Mouse (Mus musculus) left cerebral cortex, adult 18-20 months (tissue): ENCODE results near the gene Fubp1. TPM values are rescaled to one million over a fixed set of nuclear protein-coding genes. Genes with fewer than 3 reads are reported as not detected.
"Not testable (repeated sequence)": the region's sequence is repeated elsewhere in the genome, so short reads cannot be mapped to it uniquely, and the experiment has no call there.

Experiments
- DNase-seq, 2 experiments: peaks; one replicate each; pipeline ENCODE4 v3.0.0; 2021 to 2022; ENCODE audit warnings: low spot score in 2 of 2, mixed read lengths in 1 of 2
- total RNA-seq, 2 experiments: library from RNA; stranded (reverse); gene quantifications; 2 replicates each; pipeline ENCODE4 v1.2.3; 2021

The Fubp1 gene
- total RNA-seq, 2 experiments from 2014 or later: 116 to 121 TPM

DNA sequence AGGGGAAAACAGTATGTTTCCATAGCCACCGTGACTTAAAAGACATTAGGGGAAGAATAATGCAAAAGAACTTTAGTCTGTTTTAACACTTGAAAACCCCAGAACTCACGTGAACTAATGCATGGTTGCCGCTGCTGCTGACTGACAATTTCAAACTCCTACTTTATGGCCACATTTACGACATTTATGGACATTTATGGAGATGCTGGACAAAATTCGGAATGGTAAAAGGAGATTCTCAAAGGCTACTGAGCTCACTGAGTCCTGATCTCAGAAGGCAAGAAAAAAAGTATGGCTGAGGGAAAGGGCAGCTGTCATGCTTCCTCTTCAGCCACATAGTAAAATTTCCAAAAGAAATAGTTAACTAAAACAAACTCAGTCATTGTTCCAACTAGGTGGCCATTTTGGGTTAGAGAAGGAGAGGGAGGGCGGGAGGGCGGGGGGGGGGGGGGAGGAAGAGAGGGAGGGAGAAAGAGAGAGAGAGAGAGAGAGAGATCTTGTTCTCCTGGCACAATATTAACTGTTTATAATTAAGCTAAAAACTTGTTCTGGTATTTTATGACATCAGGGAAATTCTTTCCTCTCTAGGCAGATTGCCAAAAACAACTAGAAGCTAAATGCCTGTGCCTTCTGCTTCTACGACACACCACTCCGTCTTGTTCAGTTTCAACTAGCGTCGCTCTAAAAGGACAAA is 17.8 kb upstream of the Fubp1 start:
- DNase-seq: no peak

DNA sequence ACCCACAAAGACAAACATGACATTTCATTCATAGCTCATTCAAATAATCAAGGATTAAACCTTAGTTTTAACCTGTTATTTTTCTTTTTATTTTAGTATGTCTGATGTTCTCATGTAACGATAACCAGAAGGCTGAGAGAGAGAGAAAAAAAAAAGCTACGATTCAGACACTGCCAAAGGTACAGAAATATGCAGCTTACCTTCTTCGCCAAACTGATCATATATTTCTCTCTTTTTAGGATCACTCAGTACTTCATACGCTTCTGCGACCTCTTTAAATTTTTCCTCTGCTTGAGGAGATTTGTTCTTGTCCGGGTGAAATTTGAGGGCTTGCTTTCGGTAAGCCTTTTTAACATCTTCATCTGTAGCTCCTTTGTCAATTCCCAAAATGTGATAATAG is 17.0 kb upstream of the Fubp1 start:
- no peak for DNase-seq

DNA sequence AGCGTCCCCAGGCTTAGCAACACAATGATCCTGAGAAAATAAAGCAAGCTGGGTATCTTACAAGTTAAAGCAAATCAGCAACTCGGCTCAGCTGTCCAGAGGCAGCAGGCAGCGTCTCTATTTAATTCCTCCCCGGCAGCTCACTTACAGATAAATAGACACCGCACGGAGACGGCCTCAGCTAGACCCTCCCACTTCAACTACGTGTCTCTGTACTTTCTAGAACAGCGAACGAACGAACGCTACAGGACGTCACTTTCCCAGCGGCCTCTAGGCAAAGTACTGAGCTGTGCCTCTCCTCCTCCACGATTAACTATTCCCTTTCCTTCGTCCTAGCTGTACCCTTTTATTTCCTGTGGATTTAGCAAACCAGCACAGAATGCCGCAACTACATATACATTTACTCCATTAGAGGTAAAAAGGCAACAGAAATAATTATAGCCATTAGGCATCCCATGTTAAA is 16.6 kb upstream of the Fubp1 start:
- DNase-seq: peak; percentile 82 to 90

DNA sequence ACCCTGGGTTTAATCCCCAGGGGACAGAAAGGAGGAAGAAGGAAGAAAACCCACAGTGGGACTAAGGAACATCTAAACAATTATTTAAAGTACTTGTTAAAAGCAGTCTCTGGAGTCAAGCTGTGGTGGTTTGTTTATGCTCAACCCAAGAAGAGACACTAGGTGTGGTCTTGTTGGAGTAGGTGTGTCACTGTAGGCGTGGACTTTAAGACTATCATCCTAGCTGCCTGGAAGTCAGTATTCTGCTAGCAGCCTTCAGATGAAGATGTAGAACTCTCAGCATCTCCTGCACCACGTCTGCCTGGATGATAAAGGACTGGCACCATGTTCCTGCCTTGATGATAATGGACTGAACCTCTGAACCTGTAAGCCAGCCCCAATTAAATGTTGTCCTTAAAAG is 13.0 kb upstream of the Fubp1 start:
- DNase-seq: not testable (repeated sequence)

DNA sequence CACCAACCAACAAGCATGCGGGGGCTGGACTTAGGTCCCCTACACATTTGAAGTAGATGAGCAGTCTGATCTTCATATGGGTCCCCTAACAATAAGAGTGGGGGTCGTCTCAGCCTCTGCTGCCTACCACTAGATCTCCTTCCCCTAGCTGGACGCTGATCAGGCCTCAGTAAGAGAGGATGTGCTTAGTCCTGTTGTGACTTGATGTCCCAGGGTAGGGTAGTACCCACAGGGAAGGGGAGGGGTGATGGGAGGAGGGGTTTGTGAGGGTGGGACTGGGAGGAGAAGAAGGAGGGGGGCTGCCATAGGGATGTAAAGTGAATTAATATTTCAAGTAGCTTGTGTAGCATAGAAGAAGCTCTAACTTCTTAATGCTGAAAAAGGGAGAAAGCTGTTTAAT is 11.1 kb upstream of the Fubp1 start:
- no peak for DNase-seq

DNA sequence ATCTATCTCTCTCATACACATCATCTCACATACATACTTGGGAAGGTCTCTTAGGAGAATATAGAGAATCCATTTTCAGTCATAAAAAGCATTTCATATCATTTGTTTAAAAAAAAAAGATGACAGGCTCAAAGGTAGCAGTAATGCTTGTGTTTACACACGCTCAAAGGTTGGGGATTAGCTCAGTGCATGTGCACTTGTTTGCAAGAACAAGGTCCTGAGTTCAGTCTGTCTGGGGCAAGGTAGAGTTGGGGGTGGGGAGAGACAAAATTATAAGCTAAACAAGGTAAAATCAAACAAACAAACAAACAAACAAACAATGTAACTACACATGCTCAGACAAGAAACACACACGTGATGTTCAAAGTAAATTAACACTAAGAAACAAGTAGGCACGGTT is 9.0 kb upstream of the Fubp1 start:
- DNase-seq: no peak

DNA sequence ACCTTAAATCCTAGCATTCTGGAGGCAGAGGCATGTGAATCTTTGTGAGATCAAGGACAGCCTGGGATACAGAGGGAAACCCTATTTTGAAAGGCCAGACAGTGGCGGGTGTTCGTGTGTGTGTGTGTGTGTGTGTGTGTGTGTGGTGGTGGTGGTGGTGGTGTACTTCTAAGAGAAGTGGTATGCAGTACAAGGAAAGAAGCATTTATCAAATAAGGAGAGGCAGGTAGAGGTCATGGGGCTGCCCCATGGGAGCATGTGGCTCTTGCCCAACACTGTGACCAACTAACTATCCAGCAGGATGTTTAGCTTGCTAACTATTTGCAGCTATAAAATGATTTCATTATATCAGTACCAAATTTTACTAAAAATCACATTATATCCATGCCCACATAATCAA is 8.6 kb upstream of the Fubp1 start:
- no peak for DNase-seq

DNA sequence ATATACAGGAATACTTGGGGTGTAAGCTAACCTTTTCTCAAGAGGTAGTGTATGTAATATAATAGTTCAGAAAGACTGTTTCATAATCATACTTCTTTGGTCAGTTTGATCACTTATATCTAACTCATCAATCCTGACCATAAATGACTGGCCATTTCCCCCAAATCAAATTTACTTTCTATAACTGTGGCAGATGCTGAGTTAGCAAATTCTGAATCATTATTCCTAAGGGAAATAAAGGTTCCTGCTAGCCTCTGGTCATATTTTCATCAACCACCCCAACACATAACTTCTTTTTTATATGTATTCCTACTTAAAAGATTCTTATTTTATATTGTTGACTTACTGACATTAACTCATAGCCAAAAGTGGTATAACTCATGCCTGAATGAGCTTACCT is 7.3 kb upstream of the Fubp1 start:
- DNase-seq: no peak

DNA sequence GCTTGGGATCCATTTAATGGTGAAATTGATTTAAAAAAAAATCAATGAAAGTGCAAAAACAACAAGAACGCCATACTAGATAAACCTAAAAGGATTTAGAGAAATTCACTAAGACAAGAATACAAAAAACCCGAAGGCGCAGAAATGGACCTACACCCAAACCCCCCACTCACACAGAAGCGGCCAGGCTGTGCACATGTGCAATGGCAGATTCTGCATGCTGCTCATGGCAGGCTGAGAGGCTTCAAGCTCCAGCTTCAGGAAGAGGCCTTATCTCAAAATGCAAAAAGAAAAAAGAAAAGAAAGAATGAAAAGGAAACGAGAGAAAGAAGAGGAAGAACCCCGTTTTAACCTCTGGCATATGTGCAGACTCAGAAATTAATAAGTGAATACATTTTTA is 6.8 kb upstream of the Fubp1 start:
- DNase-seq: no peak

DNA sequence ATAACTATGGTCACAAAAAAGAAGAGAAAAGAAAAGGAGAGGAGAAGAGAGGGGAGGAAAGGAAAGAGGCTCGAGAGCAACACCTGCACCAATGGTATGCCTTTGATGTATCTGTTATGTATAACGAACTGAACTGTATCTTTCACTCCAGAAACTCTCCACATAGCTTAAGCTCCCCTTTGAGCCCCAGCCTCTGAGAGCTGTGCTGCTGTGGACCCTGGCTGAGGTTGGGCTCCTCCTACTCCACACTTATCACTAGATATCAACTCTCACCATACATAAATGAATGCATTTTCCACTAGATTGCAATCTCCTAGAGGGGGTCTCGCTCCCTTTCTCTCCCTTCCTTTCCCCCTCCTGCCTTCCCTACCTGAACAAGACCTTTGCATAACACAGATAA is 6.2 kb upstream of the Fubp1 start:
- DNase-seq: no peak

DNA sequence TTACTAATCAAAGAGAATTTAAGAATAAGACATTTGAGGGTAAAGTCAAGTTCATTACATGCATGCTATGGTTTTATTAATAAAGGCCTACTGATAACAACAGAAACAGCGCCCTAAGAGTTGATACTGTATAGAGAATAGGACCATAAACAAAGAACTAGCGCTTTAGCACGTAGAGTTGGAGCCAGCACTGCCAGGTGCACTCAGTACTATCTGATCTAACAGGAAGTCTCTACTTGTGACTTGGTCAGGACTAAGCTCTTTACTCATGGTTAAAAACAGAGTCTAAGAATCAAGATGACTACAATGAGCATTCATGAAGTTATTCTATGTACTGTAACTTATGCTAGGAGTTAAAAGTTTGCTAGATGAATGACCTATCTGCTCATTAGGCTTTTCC is 5.6 kb upstream of the Fubp1 start:
- DNase-seq: no peak

DNA sequence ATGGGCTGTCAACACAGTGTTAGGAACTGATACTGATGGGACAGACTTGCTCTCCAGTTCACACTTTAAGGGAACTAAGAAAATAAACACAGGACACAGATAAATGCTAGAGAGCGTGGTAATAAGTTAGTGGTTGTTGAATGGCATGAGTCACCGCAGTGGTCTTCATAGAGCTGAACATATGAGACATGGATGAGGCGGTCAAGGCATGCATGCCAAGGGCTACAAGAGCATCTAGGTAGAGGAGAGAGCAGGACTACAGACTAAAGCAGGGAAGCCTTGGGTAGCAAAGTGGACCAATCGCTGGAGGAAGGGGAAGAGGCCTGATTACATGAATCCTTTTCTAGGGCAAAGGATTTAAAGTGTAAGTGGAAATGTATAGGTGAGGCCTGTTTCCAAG is 3.1 kb upstream of the Fubp1 start:
- DNase-seq: no peak

DNA sequence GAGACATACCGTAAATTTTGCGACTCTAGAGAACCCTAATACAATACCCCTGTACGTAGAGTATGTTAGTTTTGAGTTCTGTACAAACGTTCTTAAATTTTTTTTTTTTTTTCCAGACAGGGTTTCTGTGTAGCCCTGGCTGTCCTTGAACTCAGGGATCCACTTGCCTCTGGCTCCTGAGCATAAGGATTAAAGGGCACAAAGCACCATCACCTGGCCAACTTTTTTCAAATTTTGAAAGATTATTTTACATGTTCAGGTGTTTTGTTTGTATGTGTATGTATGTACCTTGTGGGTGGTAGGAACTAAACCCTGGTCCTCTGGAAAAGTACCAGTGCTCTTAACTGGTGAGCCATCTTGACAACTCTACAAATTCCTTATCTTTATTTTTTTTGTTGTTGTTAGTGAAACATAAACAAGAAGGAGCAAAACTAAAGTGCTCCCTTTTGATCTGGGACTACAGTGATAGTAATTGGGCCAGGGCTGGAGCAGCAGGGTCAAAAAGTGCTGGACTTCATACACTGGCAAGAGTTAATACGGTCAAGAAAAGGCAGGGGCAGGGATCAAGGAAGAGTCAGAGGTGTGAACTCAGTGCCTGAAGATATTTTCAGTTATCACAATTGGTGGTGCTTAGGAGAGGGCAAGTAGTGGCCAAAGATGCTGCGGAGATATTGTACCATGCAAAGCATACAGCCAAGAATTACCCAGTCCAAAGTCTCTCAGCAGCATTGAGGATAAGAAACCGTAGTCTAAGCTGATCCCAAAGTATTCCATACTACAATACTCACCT is 1.9 kb upstream of the Fubp1 start:
- no peak for DNase-seq

DNA sequence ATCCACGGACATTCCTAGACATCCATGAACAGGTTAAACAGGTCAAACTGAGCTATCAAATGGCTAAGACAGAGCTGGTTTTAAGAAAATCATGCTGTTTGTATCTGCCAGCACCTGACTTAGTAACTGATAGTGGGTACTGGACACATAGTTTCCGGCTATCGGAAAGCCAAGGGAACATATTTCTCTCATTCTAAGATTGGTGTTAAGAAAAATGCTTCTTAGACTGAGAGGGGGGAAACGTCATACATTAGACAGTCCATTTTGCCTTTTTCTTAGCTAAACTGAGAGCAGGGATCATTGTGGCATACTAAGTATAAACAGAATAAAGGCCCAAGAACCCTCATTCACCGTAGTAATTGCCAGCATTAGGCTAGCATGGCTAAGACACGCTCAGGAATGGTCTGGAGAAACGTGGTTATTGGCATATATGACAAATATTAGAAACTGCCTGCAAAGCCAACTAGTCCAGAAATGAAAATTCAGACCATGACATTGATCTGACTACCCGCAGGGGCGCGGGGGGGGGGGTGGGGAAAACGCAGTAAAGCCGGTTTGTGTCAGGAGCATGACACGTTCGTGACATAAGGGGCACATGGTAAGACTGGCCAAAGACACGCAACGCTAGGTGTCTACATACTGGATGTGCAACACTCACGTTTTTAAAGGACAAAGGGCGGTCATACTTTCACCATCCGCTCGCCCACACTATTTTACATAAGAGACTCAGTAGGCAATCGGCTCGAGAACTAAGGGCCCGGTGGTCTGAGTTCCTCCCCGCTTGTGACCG is 850 bp upstream of the Fubp1 start:
- DNase-seq: no peak

DNA sequence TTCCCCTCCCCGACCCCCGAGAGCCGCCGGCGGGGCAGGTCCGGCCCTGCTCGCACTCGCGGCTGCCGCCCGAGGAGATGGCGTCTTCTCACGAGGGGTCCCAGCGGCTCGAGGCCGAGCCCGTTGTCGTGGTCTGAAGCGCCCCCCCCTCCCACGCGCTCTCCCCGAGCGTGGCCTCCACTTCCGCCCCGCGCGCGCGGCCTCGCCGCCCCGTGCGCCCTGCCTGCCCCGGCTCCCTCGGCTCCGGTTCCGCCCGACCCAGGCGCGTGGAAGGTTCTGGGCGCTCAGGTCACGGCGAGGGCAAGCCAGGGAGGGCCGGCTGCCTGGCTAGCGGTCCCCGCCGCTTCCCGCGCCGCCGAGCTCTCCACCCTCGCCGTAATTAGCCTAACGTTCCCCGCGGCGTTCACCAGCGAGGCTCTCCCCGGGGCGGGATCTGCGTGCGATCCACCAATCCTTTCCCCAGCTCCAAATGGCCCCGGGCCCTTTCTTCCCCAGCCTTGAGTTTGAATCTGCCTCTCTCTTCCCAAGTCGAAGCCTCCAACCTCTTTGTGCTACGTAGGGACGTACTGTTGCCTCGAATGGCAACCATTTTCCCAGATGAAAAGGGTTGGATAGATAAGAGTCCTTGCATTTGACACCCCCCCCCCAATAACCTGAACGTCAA is 638 bp downstream of the Fubp1 start:
- peak; percentile 42 to 67 for DNase-seq

DNA sequence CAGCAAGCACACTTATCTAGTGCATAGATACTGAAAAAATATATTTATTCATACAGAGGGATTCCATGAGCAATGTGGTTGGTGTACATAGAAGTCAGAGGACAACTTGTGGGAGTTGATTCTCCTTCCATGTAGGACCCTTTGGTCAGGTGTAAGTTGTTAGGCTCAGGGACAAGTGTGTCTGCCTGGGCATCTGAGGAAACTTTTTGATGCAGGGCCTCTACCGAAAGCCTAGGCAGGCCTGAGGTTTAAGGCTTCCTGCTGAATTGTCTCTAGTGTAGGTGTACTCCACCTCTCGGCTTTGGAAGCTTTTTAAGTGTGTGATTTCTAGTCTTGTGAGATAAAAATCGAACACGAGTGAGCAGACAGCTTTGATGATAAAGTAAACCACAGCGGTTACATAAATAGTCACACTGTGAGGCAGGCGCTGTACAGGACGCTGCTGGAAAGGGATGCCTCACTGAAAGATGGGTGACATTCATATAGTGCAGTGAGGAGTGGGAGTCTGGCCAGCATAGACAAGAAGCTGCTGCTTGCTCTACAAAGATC is 1.6 kb downstream of the Fubp1 start:
- DNase-seq: no peak

DNA sequence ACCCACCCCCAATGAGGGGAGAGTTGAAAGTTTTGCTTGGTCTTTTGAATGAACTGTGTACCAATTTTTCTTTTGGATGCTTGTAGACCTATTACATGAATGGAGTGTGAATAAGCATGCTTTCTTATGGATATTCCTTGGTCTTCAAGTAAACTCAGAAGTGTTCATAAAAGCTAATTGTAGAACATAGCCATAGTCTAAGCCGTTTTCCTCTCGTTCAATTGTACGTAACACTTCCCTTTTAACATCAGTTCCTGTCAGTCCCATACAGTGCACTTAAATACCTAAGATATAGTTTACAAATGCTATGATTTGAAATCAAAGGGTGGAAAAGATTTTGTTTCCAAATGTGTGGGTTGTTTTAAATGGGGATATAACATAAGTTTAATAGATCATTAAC is 3.2 kb downstream of the Fubp1 start:
- no peak for DNase-seq

DNA sequence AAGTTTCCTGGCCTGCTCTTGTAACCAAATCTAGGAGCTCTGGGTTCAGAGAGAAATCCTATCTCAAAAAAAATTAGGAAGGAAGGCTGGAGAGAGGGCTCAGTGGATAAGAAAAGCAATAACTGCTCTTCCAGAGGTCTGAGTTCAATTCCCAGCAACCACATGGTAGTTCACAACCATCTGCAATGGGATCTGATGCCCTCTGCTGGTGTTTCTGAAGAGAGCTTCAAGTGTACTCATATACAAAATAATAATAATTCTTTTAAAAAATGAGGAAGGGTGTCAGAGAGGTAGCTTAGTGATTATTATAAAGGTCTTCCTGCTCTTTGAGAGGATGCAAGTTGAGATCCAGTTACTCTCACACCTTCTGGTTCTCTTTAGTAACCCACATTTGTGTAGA is 14.7 kb downstream of the Fubp1 start:
- DNase-seq: no peak

DNA sequence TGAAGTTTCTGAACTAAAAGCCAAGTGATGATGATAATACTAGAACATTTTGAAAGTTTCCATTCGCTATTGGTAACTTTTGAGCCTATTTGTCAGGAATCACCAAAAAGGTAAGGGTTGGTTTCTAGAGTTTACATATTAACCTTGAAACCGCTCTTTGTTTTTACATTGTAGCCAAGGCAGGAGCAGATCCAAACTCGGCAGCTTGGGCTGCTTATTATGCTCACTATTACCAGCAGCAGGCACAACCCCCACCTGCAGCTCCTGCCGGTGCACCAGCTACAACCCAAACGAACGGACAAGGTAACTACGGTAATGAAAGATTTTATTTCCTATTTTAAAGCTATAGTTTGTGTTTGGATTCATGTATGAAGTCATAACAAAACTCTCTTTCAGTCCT is 15.7 kb downstream of the Fubp1 start:
- no peak for DNase-seq

DNA sequence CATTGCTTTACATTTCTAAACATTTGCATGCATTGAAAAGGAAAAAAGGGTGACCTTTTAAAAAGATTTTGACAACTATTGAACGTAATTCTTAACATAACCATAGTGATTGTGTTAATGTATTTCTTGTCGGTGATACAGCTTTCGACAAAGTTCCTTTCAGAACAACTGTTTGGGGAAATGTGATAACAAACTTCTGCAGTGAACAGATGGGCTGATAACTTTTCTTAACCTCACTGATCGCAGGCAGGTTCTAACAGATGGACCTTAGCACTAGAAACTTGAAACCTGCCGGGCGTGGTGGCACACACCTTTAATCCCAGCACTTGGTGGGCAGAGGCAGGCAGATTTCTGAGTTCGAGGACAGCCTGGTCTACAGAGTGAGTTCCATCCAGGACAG is 18.6 kb downstream of the Fubp1 start:
- no peak for DNase-seq

DNA sequence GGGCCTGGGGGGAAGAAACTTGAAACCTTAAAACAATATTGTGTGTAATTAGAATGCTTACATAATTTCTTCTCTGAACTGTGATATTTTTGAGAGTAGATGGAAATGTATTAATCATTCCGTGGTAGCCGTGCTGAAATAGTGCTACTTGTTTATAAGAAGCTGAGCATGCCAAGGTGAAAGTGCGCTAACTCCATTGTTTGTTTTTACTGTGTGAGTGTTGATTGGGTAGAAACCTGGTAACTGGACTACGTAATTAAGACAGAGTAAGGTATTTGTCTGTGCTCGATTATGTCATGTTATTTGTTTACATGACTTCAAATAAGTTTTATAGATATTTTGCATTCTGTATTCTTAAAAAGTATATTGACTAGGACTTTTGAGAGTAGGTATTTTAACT is 19.0 kb downstream of the Fubp1 start:
- no peak for DNase-seq
